Mouse (Mus musculus): ENCODE data around the gene Slc51b. TPM values are rescaled to one million over a fixed set of nuclear protein-coding genes. Genes with fewer than 3 reads are reported as not detected.

The Slc51b gene
- polyA plus RNA-seq, 1 experiment, result not detected

- Histone ChIP-seq H3K4me3 (ENCODE audit: insufficient read depth, low read length) (no peak overlapping the region), H3K27ac (ENCODE audit: insufficient read depth, low read length) (no peak overlapping the region), H3K4me1 (ENCODE audit: control insufficient read depth, insufficient read depth, low read length) (no peaks in the 10 kb centered on the region)
- no peak for TF ChIP-seq POLR2A (IDR thresholded peaks at IDR 0.05; ENCODE audit: extremely low read depth, insufficient read depth, low read length)
- TF ChIP-seq CTCF (IDR thresholded peaks at IDR 0.05; ENCODE audit: extremely low read depth, insufficient read depth, low read length), result 0 out of 2 replicates have a peak, but pooled peaks have one; percentile 2
Measured at GRCm38 (mm10) chr9:65419633-65420032, 3.1 kb downstream of the Slc51b start.

DNA sequence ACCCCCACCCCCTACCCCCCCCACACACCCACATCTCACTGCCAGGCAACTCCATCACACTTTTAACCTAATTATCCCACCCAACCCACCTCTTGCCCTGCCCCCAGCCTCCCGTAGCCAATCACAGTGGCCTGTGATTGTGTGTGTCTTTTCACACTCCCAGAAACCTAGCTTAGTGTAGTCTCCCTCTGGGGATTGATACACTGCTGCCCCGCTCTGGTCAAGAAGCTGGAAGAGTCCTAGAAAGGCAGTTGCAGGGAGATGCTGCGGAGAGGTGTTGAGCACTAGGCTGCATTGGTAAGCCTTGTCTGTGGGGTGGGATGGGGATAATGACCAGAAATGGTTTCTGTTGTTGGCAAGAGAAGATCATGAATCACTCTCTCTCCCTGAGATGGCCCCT lies 5.0 kb downstream of the Slc51b start:
- TF ChIP-seq POLR2A (IDR thresholded peaks at IDR 0.05; ENCODE audit: extremely low read depth, insufficient read depth, low read length) (no peak), CTCF (IDR thresholded peaks at IDR 0.05; ENCODE audit: extremely low read depth, insufficient read depth, low read length) (peak; percentile 25)
- no peak overlapping the region for H3K27ac ChIP-seq (ENCODE audit: insufficient read depth, low read length)
- H3K4me1 ChIP-seq (ENCODE audit: control insufficient read depth, insufficient read depth, low read length), result no peaks in the 10 kb centered on the region
- no peak overlapping the region for H3K4me3 ChIP-seq (ENCODE audit: insufficient read depth, low read length)

DNA sequence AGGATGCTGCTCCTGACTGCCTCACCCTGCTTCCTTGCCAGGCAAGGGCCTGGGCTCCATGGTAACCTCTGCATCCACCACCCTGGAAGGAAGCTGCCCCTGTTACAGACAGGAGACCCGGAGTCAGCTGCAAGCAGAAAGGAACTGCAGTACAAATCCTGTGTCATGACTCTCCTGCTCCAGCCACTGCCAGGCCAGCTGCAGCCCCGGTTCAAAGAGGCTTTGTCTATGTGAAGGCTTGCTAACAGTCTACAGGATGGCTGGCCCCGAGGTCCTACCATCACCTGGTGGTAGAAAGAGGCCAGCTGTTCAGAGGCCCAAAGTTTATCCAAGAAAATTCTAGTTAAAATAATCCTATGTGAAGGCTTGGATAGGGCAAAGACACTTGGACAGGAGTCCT lies 11.4 kb downstream of the Slc51b start:
- peak overlapping the region; percentile 15; the same call in 1 of the 2 replicates for H3K27ac ChIP-seq (ENCODE audit: insufficient read depth, low read length)
- H3K4me1 ChIP-seq (ENCODE audit: control insufficient read depth, insufficient read depth, low read length), result no peaks in the 10 kb centered on the region
- no peak overlapping the region for H3K4me3 ChIP-seq (ENCODE audit: insufficient read depth, low read length)
- TF ChIP-seq POLR2A (IDR thresholded peaks at IDR 0.05; ENCODE audit: extremely low read depth, insufficient read depth, low read length), result no peak
- TF ChIP-seq CTCF (IDR thresholded peaks at IDR 0.05; ENCODE audit: extremely low read depth, insufficient read depth, low read length), result no peak

DNA sequence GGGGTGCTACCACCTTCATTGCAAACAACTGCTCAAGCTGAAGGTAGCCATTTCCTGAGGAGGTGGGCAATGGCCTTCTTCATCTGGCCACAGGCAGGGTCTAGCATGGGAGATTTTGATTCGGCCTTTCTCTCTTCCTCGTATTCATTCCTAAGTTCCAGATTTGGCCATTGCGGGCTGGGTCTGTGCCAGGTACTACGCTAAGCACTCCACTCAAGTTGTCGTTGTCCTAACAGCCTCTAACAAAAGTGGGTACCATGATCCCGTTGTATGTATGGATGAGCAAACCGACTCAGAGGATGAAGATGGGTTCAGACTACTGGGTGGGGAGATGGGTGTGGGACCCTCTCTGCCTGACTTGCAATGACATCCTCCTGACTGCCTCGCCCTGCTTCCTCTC lies 12.4 kb downstream of the Slc51b start:
- Histone ChIP-seq H3K4me1 (ENCODE audit: control insufficient read depth, insufficient read depth, low read length) (no peaks in the 10 kb centered on the region), H3K27ac (ENCODE audit: insufficient read depth, low read length) (no peak overlapping the region), H3K4me3 (ENCODE audit: insufficient read depth, low read length) (no peak overlapping the region)
- TF ChIP-seq POLR2A (IDR thresholded peaks at IDR 0.05; ENCODE audit: extremely low read depth, insufficient read depth, low read length), result no peak
- TF ChIP-seq CTCF (IDR thresholded peaks at IDR 0.05; ENCODE audit: extremely low read depth, insufficient read depth, low read length), result no peak

- Histone ChIP-seq H3K4me3 (ENCODE audit: insufficient read depth, low read length) (no peak overlapping the region), H3K4me1 (ENCODE audit: control insufficient read depth, insufficient read depth, low read length) (peaks cover under 1% of the 10 kb centered on the region; the same call in 1 of the 2 replicates), H3K27ac (ENCODE audit: insufficient read depth, low read length) (no peak overlapping the region)
- no peak for TF ChIP-seq CTCF (IDR thresholded peaks at IDR 0.05; ENCODE audit: extremely low read depth, insufficient read depth, low read length)
- TF ChIP-seq POLR2A (IDR thresholded peaks at IDR 0.05; ENCODE audit: extremely low read depth, insufficient read depth, low read length), result no peak
Measured at GRCm38 (mm10) chr9:65408871-65409295, 13.9 kb downstream of the Slc51b start.

DNA sequence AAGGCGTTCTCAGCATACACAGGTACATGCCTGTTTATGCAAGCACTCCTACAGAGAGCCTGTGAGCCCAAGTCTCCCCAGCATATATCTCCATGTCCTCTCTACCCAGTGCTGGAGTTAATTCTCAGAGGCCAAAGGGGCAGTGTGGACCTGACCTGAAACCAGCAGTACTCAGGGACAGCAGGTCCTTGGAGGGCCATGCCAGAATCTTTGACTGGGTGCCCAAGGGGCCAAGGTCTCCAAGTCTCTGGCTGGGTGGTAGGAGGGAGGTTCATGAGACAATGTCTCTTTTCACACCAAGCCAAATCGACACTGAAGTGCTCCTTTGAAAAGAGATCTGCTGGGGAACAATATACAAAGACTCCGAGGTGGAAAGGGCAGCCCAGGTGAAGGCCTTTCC lies 14.9 kb downstream of the Slc51b start:
- Histone ChIP-seq H3K4me3 (ENCODE audit: insufficient read depth, low read length) (no peak overlapping the region), H3K4me1 (ENCODE audit: control insufficient read depth, insufficient read depth, low read length) (peaks cover 1% of the 10 kb centered on the region; the same call in 1 of the 2 replicates), H3K27ac (ENCODE audit: insufficient read depth, low read length) (no peak overlapping the region)
- TF ChIP-seq POLR2A (IDR thresholded peaks at IDR 0.05; ENCODE audit: extremely low read depth, insufficient read depth, low read length), result no peak
- no peak for TF ChIP-seq CTCF (IDR thresholded peaks at IDR 0.05; ENCODE audit: extremely low read depth, insufficient read depth, low read length)

DNA sequence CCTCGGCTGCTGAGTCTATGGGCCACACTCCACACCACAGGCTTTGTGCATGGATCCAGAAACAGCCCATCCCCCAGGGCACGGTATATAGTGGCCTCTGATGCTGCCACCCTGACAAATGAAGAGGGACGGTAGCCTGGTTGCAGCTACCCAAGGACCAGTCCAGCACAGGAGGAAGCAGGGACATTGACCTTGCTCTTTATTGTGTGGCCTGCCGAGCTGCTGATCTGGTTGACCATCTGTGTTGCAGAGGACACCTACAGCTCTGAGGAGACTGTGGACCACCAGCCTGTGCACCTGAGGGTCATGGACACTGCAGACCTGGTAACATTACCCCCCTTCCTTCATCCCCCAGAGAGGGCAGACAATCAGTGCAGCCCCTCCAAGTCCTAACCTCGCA lies 15.4 kb downstream of the Slc51b start:
- no peak overlapping the region for H3K4me3 ChIP-seq (ENCODE audit: insufficient read depth, low read length)
- peaks cover 1% of the 10 kb centered on the region; the same call in 1 of the 2 replicates for H3K4me1 ChIP-seq (ENCODE audit: control insufficient read depth, insufficient read depth, low read length)
- H3K27ac ChIP-seq (ENCODE audit: insufficient read depth, low read length), result no peak overlapping the region
- TF ChIP-seq POLR2A (IDR thresholded peaks at IDR 0.05; ENCODE audit: extremely low read depth, insufficient read depth, low read length) (no peak), CTCF (IDR thresholded peaks at IDR 0.05; ENCODE audit: extremely low read depth, insufficient read depth, low read length) (no peak)

GRCm38 (mm10) chr9:65405184-65405449 lies 17.6 kb downstream of the Slc51b start:
- peaks cover 1% of the 10 kb centered on the region; the same call in 1 of the 2 replicates for H3K4me1 ChIP-seq (ENCODE audit: control insufficient read depth, insufficient read depth, low read length)
- H3K27ac ChIP-seq (ENCODE audit: insufficient read depth, low read length), result no peak overlapping the region
- TF ChIP-seq CTCF (IDR thresholded peaks at IDR 0.05; ENCODE audit: extremely low read depth, insufficient read depth, low read length), result no peak
- TF ChIP-seq POLR2A (IDR thresholded peaks at IDR 0.05; ENCODE audit: extremely low read depth, insufficient read depth, low read length), result no peak
- H3K4me3 ChIP-seq (ENCODE audit: insufficient read depth, low read length), result no peak overlapping the region

DNA sequence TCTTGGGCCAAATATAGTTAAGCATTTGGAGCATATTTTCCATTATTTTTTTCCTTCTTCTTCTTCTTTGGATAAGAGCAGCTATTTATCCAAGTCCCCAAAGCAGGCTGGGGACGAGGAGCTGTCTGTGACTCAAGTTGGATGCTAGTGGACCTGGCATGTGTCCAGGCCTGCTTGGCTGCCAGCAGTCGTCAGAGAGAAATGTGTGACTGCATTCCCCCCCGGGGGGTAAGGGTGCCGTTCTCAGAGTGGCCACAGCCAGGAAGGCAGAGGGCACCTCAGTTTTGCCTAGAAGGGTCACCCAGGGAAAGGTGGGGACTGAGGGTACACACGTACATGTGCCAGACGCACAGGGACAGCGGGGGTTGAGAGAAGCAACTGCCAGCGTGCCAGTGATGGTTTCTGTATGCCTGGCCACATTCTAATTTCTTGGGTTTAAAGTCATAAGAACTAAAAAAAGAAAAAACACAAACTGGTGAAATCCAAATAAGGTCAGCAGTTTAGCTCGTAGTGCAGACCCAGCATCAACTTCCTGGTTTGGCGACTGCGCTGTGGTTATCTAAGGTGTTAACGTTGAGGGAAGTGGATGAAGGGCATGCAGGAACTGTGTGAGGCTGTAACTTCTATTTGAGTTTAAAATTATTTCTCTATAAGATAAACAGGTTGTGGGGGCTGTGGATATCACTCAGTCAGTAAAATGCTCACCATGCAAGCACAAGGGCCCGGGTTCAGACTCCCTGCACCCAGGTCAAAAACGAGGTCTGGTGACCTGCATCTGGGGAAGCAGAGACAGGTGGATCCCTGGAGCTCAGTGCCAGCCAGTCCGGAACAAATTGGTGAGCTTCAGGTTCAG lies 18.2 kb downstream of the Slc51b start:
- Histone ChIP-seq H3K4me3 (ENCODE audit: insufficient read depth, low read length) (no peak overlapping the region), H3K4me1 (ENCODE audit: control insufficient read depth, insufficient read depth, low read length) (peaks cover 1% of the 10 kb centered on the region; the same call in 1 of the 2 replicates), H3K27ac (ENCODE audit: insufficient read depth, low read length) (no peak overlapping the region)
- no peak for TF ChIP-seq CTCF (IDR thresholded peaks at IDR 0.05; ENCODE audit: extremely low read depth, insufficient read depth, low read length)
- no peak for TF ChIP-seq POLR2A (IDR thresholded peaks at IDR 0.05; ENCODE audit: extremely low read depth, insufficient read depth, low read length)

- Histone ChIP-seq H3K4me3 (ENCODE audit: insufficient read depth, low read length) (no peak overlapping the region), H3K4me1 (ENCODE audit: control insufficient read depth, insufficient read depth, low read length) (peaks cover 4% of the 10 kb centered on the region; the same call in 1 of the 2 replicates), H3K27ac (ENCODE audit: insufficient read depth, low read length) (no peak overlapping the region)
- no peak for TF ChIP-seq CTCF (IDR thresholded peaks at IDR 0.05; ENCODE audit: extremely low read depth, insufficient read depth, low read length)
- no peak for TF ChIP-seq POLR2A (IDR thresholded peaks at IDR 0.05; ENCODE audit: extremely low read depth, insufficient read depth, low read length)
Measured at GRCm38 (mm10) chr9:65399934-65400333, 22.8 kb downstream of the Slc51b start.
